Mouse (Mus musculus) stomach, postnatal 0 days (tissue): ENCODE results near the gene Ugp2.

Experiments used
- CTCF ChIP-seq: IDR thresholded peaks from 2 replicates; pipeline ENCODE4 v1.5.1; 2016; ENCODE audit warnings: antibody characterized with exemption, low read depth, mild to moderate bottlenecking, moderate library complexity
- EP300 ChIP-seq: optimal IDR thresholded peaks from 2 replicates; pipeline ENCODE3; 2016; ENCODE audit warnings: antibody characterized with exemption

DNA sequence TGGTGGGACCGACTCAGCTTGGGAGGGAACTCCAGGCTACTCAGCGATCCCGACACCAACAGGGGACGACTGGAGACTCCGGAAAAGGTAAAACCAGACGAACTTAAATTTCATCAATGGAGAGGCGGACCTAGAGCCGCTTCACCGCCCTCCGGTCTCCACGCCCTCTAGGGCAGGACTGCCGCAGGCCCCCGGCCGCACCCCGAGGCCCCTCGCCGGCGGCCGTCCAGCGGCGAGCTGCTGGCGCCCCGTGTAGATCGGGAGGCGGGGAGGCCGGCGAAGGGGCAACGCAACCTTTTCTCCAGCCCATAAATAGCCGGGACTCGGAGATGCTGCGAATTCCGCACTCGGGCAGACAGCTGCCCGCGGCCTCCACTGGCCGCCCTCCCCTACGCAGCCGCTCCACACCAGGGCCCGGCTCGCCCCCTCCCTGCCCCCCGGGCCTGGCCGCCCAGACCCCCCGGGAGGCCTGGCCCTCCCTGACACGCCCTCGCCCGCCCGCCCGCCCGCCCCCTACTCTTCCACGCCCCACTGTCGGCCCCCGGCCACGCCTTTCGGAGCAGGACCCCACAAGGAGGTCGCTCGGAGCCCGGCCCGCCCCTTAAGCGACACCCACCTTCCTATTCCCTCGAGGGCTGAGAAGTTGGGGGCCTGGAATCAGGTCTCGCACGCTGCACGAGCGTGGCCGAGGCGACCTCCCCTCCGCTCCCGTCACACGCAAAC is 441 bp downstream of the Ugp2 start:
- TF ChIP-seq CTCF: peak; percentile 38
- no peak for TF ChIP-seq EP300
